Mouse (Mus musculus) ES-CJ7 (cell line): ENCODE measurements around the gene Polr3gl.

Experiments used
- DNase-seq: peaks from one replicate; pipeline ENCODE4 v3.0.0; 2011; ENCODE audit warnings: low read depth, low spot score

The Polr3gl gene

GRCm38 (mm10) chr3:96598156-96599068, 4.4 kb upstream of the Polr3gl start:
- DNase-seq = peak; percentile 52

GRCm38 (mm10) chr3:96597435-96597891, 3.5 kb upstream of the Polr3gl start:
- no peak for DNase-seq

GRCm38 (mm10) chr3:96596855-96597254, 2.9 kb upstream of the Polr3gl start:
- no peak for DNase-seq

GRCm38 (mm10) chr3:96596228-96596707, 2.3 kb upstream of the Polr3gl start, which contains the start of gene Ankrd34a:
Gene Ankrd34a (plus strand): TSS chr3:96596636.
- no peak for DNase-seq

DNA sequence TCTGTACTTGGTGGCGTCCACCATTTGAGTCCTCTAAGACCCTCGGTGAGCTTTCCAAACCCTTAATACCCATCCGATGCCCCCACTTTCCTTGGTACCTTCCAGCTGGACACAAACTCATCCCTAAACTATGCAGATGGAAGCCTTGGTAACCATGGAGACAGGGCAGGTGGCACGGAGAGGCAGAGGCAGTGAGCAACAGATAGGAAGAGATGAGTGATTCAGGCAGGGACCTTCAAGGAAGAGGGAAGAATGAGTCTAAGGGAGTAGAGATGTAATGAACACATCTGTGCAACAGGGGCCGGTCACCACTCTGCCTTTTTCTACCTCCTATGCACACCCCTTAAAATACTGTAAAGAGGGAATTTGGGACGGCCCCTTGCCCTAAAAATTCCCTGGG, 1.7 kb upstream of the Polr3gl start:
- DNase-seq = no peak

DNA sequence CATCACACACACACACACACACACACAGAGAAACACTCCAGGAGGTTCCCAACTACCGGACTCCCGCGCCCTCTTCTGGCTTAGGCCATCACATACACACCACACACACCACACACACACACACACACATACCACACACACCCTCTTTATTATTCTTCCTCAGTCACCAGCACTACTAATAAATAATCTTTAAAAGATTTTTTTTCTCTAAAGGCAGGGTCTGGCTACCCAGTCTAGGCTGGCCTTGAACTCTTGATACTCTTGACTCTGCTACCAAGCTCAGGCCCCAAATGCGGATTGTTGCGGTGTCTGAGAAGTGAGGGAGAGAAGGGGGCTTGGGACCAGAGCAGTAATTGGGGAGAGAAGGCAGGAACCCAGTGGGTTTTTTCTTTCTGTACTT, 870 bp upstream of the Polr3gl start:
- DNase-seq = no peak

GRCm38 (mm10) chr3:96593374-96593773, 607 bp downstream of the Polr3gl start:
- DNase-seq = no peak

DNA sequence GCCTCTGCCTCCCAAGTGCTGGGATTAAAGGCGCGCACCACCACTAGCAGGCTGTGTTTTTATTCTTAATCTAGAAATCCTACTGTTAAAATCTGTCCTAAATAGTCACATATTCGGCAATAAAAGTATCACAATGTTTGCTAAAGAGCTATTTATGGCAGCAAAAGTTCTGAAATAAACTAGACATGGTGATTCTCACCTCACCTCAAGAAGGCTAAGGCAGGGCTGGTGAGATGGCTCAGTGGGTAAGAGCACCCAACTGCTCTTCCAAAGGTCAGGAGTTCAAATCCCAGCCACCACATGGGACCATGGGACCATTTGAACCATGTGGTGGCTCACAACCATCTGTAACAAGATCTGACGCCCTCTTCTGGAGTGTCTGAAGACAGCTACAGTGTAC, 3.3 kb downstream of the Polr3gl start:
- no peak for DNase-seq

DNA sequence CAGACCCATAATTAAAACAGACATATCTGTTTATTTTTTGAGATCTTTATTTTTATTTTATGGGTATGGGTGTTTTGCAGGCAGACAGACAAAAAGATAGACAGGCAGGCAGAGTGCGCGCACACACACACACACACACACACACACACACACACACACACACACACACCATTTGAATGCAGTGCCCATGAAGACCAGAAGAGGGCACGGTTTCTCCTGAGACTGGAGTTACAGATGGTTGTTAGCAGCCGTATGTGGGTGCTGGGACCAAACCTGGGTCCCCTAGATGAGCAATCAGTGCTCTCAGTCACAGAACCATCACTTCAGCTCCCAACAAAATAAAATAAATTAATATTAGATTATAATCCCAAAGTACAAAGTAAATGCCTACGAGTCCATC, 10.6 kb downstream of the Polr3gl start:
- DNase-seq = no peak

GRCm38 (mm10) chr3:96581771-96582515, 12.0 kb downstream of the Polr3gl start:
- DNase-seq = no peak

DNA sequence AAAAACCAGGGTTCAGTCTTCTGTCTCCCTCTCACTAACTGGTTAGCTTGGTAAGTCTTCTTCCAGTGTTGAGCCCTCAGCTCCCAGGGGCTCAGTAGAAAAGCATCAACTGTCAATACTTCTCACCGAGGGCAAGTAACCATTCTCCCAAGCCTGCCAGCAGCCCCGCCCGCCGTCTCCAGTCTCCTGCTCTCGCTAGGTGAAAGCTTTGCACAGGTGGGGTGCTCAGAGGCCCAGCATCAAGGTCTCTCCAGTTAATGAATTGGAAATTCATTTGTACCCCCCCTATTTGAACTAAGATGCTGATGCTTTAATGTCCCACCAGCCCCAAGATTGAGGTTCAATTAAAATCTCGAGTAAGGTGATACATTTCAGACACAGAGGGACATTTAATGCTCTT, 12.8 kb downstream of the Polr3gl start:
- DNase-seq = no peak

- DNase-seq = peak; percentile 95
Observed at GRCm38 (mm10) chr3:96579885-96580454, 14.0 kb downstream of the Polr3gl start.

GRCm38 (mm10) chr3:96579239-96579750, 14.7 kb downstream of the Polr3gl start:
- no peak for DNase-seq

DNA sequence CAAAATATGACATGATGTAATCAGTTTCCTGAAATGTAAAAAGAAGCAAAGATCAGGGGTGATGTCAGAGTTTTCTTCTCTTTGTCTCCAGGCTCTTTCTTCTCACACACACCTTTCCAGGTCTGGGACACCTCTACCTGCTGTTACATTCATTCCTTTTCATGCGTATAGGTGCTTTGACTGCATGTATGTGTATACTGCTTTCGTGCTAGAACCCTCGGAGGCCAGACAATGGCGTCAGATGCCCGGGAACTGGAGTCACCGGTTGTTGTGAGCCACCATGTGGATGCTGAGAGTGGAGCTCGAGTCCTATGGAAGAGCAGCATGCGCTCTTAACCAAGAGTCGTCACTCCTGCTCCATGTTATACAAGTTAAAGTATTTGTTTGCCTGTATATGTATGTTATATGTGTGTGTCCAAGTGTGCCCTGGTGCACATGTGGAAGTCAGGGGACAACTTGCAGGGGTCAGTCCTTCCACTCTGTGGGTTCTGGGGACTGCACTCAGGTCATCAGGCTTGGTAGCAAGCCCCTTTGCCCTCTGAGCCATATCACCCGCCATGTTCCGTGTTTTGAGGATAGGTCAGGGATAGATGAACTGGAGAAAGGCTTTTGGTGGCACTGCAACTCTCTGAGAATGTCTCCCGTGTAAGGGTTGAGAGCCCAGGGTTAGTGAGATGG, 15.3 kb downstream of the Polr3gl start:
- no peak for DNase-seq

DNA sequence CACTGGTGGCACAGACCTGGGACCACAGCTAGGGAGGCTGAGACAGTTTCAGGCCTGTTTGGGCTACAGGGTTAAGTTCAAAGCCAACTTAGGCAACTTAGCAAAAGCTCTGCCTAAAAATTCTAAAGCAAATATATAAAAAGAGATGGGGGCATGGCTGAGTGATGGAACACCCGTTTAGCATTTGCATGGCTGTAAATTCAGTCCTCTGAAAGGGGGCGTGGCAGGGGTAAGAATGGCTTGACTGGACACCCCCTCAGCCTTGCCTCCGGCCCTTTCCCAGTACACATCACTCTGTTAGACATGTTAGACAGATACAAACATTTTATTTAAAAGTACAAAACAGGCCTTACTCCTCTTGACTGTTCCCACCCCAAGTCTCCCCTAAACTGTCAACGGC, 16.4 kb downstream of the Polr3gl start:
- DNase-seq = peak; percentile 80

DNA sequence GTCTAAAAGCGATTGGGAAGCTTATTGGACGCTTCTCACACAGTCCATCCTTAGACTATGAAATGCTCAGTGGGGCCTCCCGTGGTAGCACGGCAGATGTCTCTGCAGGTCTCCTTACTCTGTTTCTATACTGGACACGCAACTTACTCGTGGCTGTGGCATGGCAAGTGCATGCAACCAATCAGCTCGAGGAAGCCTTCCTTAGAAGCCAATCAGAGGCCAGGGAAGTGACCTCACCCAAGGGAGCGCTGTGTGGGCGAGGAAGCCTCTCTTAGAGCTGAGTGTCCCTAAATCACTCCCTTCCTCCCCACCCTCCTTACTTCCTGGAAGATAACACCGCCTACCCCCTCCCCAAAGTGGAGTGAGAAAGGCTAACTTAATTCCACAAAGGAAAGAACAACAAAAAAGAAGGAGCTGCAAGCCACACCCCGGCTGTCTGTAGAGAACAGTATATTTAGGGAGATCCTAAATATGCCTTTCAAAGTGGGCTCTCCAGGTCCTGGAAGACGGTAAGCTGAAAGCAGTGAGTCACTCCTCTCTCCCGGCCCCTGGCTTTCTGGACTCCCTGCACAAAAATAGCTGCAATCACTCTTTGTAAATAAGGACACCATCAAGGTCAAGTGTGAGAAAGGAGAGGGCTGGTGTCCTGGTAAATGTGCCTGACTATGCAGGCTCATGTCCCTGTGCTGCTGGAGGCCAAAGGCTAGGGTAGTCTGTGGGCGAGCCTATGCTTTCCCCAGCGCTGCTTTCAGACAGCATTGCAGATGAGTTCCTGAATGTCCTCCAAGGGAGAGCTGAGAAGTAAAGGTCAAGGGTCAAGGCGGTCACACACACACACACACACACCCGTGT, 17.1 kb downstream of the Polr3gl start, which contains the start of gene Gm16253:
Gm16253 (plus strand) TSS at position 295 of the 852 bp plus-strand sequence.
- DNase-seq = peak; percentile 99

DNA sequence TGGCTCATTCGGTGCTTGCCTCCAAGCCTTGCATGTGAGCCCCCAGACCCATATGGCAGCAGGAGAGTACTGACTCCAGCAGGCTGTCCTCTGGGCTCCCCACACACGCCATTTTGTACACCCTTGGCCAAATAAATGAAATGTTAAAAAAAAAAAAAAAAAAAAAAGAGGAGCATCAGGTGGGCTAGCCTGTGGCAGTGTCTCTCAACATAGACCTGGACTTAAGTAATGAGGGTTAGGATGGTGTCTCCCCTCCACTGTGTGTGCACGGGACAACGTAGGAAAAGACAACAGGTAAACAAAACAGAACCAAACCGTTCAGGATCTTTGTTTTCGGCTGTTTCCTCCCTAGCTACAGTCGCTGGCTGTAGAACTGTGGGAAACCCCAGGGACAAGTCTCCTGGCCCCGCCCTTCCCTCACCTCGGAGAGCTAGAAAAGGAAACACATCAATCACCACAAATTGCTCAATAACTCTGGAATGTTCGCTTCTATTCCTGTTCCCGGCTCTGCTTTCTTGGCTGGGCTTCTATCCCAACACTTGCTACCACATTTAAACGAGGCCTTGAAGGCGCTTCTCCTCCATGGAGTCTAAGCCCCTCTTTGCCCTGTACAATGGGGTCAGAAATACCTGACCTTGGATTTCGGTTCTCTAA, 17.8 kb downstream of the Polr3gl start:
- DNase-seq = peak; percentile 64

- DNase-seq = no peak
Observed at GRCm38 (mm10) chr3:96575272-96575984, 18.6 kb downstream of the Polr3gl start.
